Mouse (Mus musculus): ENCODE data around the gene Zfp503.

Zfp503 gene

DNA sequence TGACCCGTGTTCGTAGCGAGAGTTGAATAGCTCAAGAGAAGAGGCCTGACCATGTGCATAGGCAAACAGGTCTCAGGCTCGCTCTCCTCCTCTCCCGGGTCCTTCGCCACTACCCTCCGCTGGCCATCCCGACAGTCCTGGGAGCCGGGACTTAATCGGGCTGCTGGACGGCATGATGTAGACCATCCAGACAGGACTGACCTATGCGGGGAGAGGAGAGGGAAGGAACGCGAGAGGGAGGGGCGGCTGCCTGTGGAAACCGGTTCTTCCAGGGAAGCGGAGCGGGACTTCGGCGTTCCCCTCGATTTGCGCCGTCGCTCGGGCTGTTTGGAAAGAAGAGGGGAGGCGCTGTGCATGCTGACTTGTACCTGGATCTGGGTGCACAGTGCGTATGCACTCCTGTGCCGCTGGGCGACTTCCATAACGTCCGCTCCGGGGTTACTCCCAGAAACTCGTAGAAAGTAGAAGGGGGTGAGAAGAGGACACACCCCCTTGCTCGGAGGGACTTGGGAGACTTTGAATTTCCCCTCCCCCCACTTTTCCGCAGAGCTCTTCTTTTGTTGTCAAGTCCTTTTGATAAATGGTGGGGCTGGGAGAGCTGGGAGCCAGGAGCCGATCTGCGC is at the start of gene Zfp503:
TSS of gene Zfp503 (minus strand) at position 311 of the 623 bp plus-strand sequence.
- no peak for DNase-seq

GRCm38 (mm10) chr14:22037498-22038131 is 48.2 kb upstream of the Zfp503 start:
- DNase-seq, result no peak

- DNase-seq, result no peak
Observed at GRCm38 (mm10) chr14:22036802-22037497, 47.5 kb upstream of the Zfp503 start.

GRCm38 (mm10) chr14:22036338-22036737 is 46.9 kb upstream of the Zfp503 start:
- DNase-seq, result no peak

GRCm38 (mm10) chr14:22035900-22036299 is 46.5 kb upstream of the Zfp503 start:
- DNase-seq, result no peak

- DNase-seq, result no peak
Observed at GRCm38 (mm10) chr14:22023533-22023932, 34.1 kb upstream of the Zfp503 start.

DNA sequence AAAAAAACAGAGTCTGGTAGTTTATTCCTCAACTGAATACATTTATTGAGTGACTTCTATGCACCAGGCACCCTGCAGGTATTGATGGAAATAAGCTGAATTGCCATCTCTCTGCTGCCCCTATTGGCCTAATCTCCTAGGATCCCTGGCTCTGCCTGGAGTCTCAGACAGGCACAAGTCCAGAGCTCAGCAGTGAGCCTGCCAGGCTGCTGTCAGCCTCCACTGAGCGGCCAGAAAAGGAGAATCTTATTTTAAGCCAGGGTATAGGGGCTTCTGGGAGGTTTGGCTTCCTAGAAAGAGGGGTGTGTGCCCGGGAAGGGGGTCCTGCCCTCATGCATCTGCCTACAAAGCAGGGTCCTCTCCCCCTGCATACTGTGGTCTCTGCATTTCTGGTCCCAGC is 31.5 kb upstream of the Zfp503 start:
- no peak for DNase-seq

GRCm38 (mm10) chr14:22019949-22020845 is 30.8 kb upstream of the Zfp503 start:
- DNase-seq, result no peak

- peak; percentile 37 for DNase-seq
Observed at GRCm38 (mm10) chr14:22019252-22019948, 30.0 kb upstream of the Zfp503 start, which contains the start of gene Lrmda. Gene Lrmda, plus strand, starts transcription at chr14:22019712.

DNA sequence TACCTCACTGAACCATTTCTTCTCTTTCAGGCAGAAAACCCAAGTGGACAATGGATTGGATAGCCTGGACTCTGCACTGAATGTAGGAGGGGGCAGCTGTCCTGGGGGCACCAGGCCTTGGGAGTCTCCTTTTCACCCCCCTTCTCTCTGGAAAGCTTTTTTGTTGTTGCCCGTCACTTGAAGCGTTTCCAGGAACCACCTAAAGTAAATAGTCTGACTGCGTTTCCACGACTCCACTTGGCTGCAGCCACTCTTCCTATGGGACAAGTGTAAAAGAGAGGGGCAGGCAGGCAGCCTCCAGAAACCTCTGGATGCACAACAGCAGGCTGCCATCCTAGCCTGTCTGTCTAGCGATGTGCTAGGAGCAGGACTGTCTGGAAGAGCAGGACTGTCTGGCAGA is 27.6 kb upstream of the Zfp503 start:
- DNase-seq, result no peak

- DNase-seq, result no peak
Observed at GRCm38 (mm10) chr14:22014781-22015180, 25.4 kb upstream of the Zfp503 start.

GRCm38 (mm10) chr14:22014315-22014714 is 24.9 kb upstream of the Zfp503 start:
- DNase-seq, result no peak

GRCm38 (mm10) chr14:22007006-22007405 is 17.6 kb upstream of the Zfp503 start:
- no peak for DNase-seq

DNA sequence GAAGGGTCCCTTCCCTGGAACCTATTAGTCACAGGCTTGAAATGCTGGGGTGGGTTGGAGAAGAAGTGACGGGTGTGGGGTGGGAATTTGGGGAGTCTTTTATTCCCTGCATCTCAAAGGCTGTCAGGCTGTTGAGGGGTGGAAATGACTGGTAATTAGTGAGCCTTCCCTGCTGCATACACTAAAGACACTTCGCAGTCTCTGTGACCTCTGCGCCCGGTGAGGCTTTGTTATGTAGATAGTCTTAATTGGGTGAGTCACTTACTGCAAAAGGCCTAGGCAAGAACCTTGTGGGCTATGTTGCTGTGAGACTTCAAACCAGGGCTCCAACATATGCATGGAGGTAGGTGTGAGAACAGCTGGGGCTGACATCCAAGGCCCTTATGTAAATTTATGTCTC is 15.5 kb upstream of the Zfp503 start:
- DNase-seq, result no peak

DNA sequence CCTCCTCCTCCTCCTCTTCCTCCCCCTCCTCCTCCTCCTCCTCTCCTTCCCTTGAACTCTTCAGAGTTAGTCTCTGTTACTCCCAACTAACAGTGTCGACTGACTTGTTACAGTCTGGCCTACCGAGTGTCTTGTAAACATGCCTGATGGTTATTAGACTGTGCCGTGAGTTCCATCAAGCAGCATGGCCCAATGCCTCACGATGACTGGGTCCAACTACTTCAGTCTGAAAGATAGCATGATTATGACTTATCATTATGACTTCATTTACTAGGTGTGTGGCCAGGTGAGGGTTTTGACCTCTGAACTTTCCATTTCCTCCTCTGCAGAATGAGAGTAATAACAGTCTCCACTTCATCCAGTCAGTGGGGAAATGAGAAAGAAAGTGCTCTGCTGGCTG is 14.2 kb upstream of the Zfp503 start:
- no peak for DNase-seq

DNA sequence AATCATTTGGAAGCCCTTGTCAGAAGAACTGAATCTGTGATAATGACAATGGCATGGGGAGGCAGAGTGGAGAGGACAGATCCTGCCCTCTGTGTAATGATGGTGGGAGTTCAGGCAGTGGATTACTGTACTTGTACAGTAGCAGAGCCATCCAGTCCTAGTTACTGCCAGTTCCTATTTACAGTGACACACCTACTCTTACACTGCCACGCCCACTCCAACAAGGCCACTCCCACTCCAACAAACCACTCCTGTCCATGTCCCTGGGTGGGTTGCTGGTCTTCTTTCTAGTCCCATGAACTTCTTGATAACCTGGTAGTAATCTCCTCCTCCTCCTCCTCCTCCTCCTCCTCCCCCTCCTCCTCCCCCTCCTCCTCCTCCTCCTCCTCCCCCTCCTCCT is 13.8 kb upstream of the Zfp503 start:
- DNase-seq, result no peak

DNA sequence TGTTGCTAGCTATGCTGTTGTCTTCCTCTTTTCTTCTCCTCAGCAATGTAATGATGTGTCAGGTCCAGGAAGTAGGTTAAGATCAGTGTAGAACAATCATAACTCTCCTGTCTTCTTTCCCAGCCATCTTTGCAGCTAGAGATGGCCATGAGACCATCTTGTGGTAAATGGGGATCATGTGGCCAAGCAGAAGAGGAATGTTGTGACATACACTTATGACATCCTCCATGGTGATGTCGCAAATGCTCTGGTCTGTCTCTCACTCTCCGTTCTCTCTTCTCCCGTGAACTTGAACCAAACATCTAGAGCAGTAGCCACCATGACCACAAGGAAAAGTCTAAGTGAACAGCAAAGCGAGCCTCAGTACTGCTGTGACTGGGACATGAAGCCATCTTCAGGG is 10.2 kb upstream of the Zfp503 start:
- no peak for DNase-seq

GRCm38 (mm10) chr14:21995031-21995754 is 5.8 kb upstream of the Zfp503 start:
- DNase-seq, result peak; percentile 66

- DNase-seq, result no peak
Observed at GRCm38 (mm10) chr14:21994061-21994990, 4.9 kb upstream of the Zfp503 start.

DNA sequence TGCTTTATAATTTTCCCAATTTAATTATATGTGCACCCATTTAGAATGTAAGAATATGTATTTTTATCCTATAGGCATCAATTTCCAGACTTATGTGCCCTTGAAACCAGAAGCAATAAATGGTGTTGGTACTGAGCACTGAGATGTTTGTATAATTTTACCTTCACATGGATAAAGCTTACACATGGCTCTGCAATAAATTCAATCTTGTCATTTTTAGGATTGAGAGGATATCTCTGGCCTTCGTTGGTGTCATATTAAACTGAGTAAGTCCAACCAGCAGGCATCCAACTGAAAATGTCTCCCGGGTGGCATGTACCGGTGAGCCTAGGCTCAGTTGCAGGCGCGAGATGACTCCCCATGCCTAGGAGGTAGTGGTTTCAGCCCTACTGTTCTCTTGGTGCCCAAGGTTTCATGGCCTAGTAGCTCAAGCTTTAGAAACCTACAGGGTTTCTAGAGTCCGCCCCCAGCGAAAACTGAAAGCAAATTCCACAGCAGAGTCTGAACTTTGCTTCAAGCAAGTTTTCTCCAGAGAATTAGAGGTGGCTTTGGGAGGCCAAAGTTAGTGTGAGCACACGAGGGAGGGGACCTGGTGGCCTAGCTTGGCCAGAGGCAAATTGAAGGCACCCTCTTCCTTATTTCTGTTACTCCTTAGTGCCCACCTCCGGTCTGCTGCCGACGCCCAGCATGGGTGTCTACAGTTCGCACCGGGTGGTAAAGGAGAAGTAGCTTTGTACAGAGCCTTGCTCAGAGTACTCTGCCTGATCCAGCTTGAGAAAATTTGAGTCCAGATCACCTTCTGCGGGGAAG is 4.1 kb upstream of the Zfp503 start:
- DNase-seq, result no peak
